Mouse (Mus musculus): Measurements from ENCODE around the gene Mfap3. TPM values are rescaled to one million over a fixed set of nuclear protein-coding genes. Genes with fewer than 3 reads are reported as not detected.

The Mfap3 gene
- polyA plus RNA-seq, 1 experiment from 2014 or later: 32.7 TPM

DNA sequence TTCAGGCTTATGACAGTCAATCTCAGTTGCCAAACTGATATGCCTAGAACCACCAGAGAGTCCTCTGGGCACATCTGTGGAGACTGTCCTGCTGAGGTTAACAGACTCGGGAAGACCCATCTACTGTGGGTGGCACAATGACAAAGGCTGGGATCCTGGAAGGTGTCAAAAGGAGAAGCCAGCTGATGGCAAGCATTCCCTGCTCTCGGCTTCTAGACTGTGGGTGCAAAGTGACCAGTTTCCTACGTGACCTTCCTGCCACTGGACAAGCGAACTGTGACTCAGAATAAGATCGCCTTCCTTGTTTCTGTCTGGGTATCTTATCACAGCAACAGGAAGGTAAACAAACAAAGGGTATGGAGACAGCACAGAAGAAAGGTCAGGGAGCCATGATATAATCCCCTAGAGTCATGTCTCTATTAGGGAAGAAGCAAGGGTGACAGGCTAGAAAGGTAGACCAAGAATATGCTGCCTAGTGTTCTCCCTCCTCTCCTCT is 1.5 kb upstream of the Mfap3 start:
- ATAC-seq (ENCODE audit: insufficient number of reproducible peaks, insufficient read depth, low FRiP score, low read depth): no peak
- H3K9me3 ChIP-seq (ENCODE audit: control insufficient read depth, low read length): no peaks in the 10 kb centered on the region
- 29% methylated on average over 5 of the region's 5 CpGs for WGBS
- H3K27me3 ChIP-seq (ENCODE audit: control insufficient read depth, insufficient read depth, low read length): no peaks in the 10 kb centered on the region
- H3K9ac ChIP-seq (ENCODE audit: low read length): no peak overlapping the region
- no peak overlapping the region for H3K4me3 ChIP-seq (ENCODE audit: control insufficient read depth in 1 of 2, insufficient read depth in 1 of 2, low read depth in 1 of 2, low read length in 2 of 2)
- peak overlapping the region; percentile 71 for H3K4me2 ChIP-seq (ENCODE audit: low read length)
- H3K36me3 ChIP-seq (ENCODE audit: control insufficient read depth, insufficient read depth, low read length): peaks cover 33% of the 10 kb centered on the region
- no peak overlapping the region for H3K27ac ChIP-seq (replicated peaks in 1 of 2; ENCODE audit: control insufficient read depth in 1 of 2, insufficient read depth in 1 of 2, low read depth in 2 of 2, low read length in 2 of 2)
- peaks cover 2 to 9% of the 10 kb centered on the region in 2 experiments; a peak in 2 of 4 replicates for H3K4me1 ChIP-seq (ENCODE audit: control insufficient read depth in 2 of 2, insufficient read depth in 2 of 2, low read length in 2 of 2)

DNA sequence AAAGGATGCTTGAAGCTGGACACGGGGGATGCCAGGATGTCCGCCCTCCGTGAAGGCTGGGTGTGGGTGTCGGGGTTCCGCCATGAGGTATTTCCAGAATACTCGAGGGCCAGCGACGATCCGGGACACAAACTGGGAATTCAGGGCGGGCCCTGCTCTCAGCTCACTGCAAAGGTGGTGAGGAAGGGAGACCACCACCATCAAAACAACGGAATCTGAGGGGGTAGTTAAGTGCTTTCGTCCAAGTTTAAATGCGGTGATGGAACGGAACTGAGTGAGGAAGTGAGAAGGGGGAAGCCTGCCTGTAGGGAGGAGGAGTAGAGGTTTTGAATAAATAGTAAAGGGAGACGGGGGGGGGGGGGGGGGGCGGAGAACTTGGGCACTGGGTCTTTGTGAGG is 286 bp downstream of the Mfap3 start:
- Histone ChIP-seq H3K36me3 (ENCODE audit: control insufficient read depth, insufficient read depth, low read length) (peaks cover 23% of the 10 kb centered on the region), H3K27ac (replicated peaks in 1 of 2; ENCODE audit: control insufficient read depth in 1 of 2, insufficient read depth in 1 of 2, low read depth in 2 of 2, low read length in 2 of 2) (peak overlapping the region; percentile 60 to 80), H3K4me2 (ENCODE audit: low read length) (peak overlapping the region; percentile 71), H3K4me1 (ENCODE audit: control insufficient read depth in 2 of 2, insufficient read depth in 2 of 2, low read length in 2 of 2) (peaks cover 2 to 9% of the 10 kb centered on the region in 2 experiments; a peak in 2 of 4 replicates), H3K4me3 (ENCODE audit: control insufficient read depth in 1 of 2, insufficient read depth in 1 of 2, low read depth in 1 of 2, low read length in 2 of 2) (peak overlapping the region; percentile 94 to 100), H3K27me3 (ENCODE audit: control insufficient read depth, insufficient read depth, low read length) (no peaks in the 10 kb centered on the region), H3K9me3 (ENCODE audit: control insufficient read depth, low read length) (no peaks in the 10 kb centered on the region), H3K9ac (ENCODE audit: low read length) (peak overlapping the region; percentile 89)
- WGBS: 1% methylated on average over 15 of the region's 16 CpGs
- ATAC-seq (ENCODE audit: insufficient number of reproducible peaks, insufficient read depth, low FRiP score, low read depth): no peak

- H3K4me2 ChIP-seq (ENCODE audit: low read length): peak overlapping the region; percentile 71
- H3K36me3 ChIP-seq (ENCODE audit: control insufficient read depth, insufficient read depth, low read length): peaks cover 19% of the 10 kb centered on the region
- peaks cover 2 to 10% of the 10 kb centered on the region in 2 experiments; a peak in 3 of 4 replicates for H3K4me1 ChIP-seq (ENCODE audit: control insufficient read depth in 2 of 2, insufficient read depth in 2 of 2, low read length in 2 of 2)
- 81% methylated on average over 5 of the region's 5 CpGs for WGBS
- no peak for ATAC-seq (ENCODE audit: insufficient number of reproducible peaks, insufficient read depth, low FRiP score, low read depth)
- peak overlapping the region; percentile 94 to 100; a peak in 3 of 4 replicates for H3K4me3 ChIP-seq (ENCODE audit: control insufficient read depth in 1 of 2, insufficient read depth in 1 of 2, low read depth in 1 of 2, low read length in 2 of 2)
- peak overlapping the region; percentile 89 for H3K9ac ChIP-seq (ENCODE audit: low read length)
- no peak overlapping the region for H3K27ac ChIP-seq (replicated peaks in 1 of 2; ENCODE audit: control insufficient read depth in 1 of 2, insufficient read depth in 1 of 2, low read depth in 2 of 2, low read length in 2 of 2)
- no peaks in the 10 kb centered on the region for H3K9me3 ChIP-seq (ENCODE audit: control insufficient read depth, low read length)
- no peaks in the 10 kb centered on the region for H3K27me3 ChIP-seq (ENCODE audit: control insufficient read depth, insufficient read depth, low read length)
These were observed 840 bp downstream of the Mfap3 start for GRCm38 (mm10) chr11:57519304-57519703.

- Histone ChIP-seq H3K27me3 (ENCODE audit: control insufficient read depth, insufficient read depth, low read length) (no peaks in the 10 kb centered on the region), H3K4me1 (ENCODE audit: control insufficient read depth in 2 of 2, insufficient read depth in 2 of 2, low read length in 2 of 2) (peaks cover 3 to 15% of the 10 kb centered on the region in 2 experiments), H3K36me3 (ENCODE audit: control insufficient read depth, insufficient read depth, low read length) (peaks cover 19% of the 10 kb centered on the region), H3K4me2 (ENCODE audit: low read length) (no peak overlapping the region), H3K27ac (replicated peaks in 1 of 2; ENCODE audit: control insufficient read depth in 1 of 2, insufficient read depth in 1 of 2, low read depth in 2 of 2, low read length in 2 of 2) (no peak overlapping the region), H3K9ac (ENCODE audit: low read length) (no peak overlapping the region), H3K4me3 (ENCODE audit: control insufficient read depth in 1 of 2, insufficient read depth in 1 of 2, low read depth in 1 of 2, low read length in 2 of 2) (no peak overlapping the region), H3K9me3 (ENCODE audit: control insufficient read depth, low read length) (no peaks in the 10 kb centered on the region)
- ATAC-seq (ENCODE audit: insufficient number of reproducible peaks, insufficient read depth, low FRiP score, low read depth): no peak
- WGBS: 98% methylated on average over 3 of the region's 3 CpGs
These were observed 2.7 kb downstream of the Mfap3 start for GRCm38 (mm10) chr11:57521206-57521605.

- H3K4me3 ChIP-seq (ENCODE audit: control insufficient read depth in 1 of 2, insufficient read depth in 1 of 2, low read depth in 1 of 2, low read length in 2 of 2): no peak overlapping the region
- 0 out of 4 replicates have a peak overlapping the region, but pooled peaks have one; percentile 2 to 19 for H3K27ac ChIP-seq (replicated peaks in 1 of 2; ENCODE audit: control insufficient read depth in 1 of 2, insufficient read depth in 1 of 2, low read depth in 2 of 2, low read length in 2 of 2)
- 79% methylated on average over 7 of the region's 7 CpGs for WGBS
- no peak for ATAC-seq (ENCODE audit: insufficient number of reproducible peaks, insufficient read depth, low FRiP score, low read depth)
- H3K36me3 ChIP-seq (ENCODE audit: control insufficient read depth, insufficient read depth, low read length): peaks cover 19% of the 10 kb centered on the region
- H3K9ac ChIP-seq (ENCODE audit: low read length): no peak overlapping the region
- peaks cover 2 to 12% of the 10 kb centered on the region in 2 experiments for H3K4me1 ChIP-seq (ENCODE audit: control insufficient read depth in 2 of 2, insufficient read depth in 2 of 2, low read length in 2 of 2)
- no peaks in the 10 kb centered on the region for H3K9me3 ChIP-seq (ENCODE audit: control insufficient read depth, low read length)
- H3K27me3 ChIP-seq (ENCODE audit: control insufficient read depth, insufficient read depth, low read length): no peaks in the 10 kb centered on the region
- H3K4me2 ChIP-seq (ENCODE audit: low read length): no peak overlapping the region
These were observed 3.6 kb downstream of the Mfap3 start for GRCm38 (mm10) chr11:57522046-57522445.

- no peak overlapping the region for H3K4me2 ChIP-seq (ENCODE audit: low read length)
- no peak for ATAC-seq (ENCODE audit: insufficient number of reproducible peaks, insufficient read depth, low FRiP score, low read depth)
- 87% methylated on average over 3 of the region's 3 CpGs for WGBS
- H3K9ac ChIP-seq (ENCODE audit: low read length): no peak overlapping the region
- H3K4me3 ChIP-seq (ENCODE audit: control insufficient read depth in 1 of 2, insufficient read depth in 1 of 2, low read depth in 1 of 2, low read length in 2 of 2): no peak overlapping the region
- no peak overlapping the region for H3K27ac ChIP-seq (replicated peaks in 1 of 2; ENCODE audit: control insufficient read depth in 1 of 2, insufficient read depth in 1 of 2, low read depth in 2 of 2, low read length in 2 of 2)
- no peaks in the 10 kb centered on the region for H3K27me3 ChIP-seq (ENCODE audit: control insufficient read depth, insufficient read depth, low read length)
- H3K4me1 ChIP-seq (ENCODE audit: control insufficient read depth in 2 of 2, insufficient read depth in 2 of 2, low read length in 2 of 2): peaks cover 2 to 6% of the 10 kb centered on the region in 2 experiments; a peak in 3 of 4 replicates
- no peaks in the 10 kb centered on the region for H3K9me3 ChIP-seq (ENCODE audit: control insufficient read depth, low read length)
- H3K36me3 ChIP-seq (ENCODE audit: control insufficient read depth, insufficient read depth, low read length): peaks cover 27% of the 10 kb centered on the region
These were observed 5.0 kb downstream of the Mfap3 start for GRCm38 (mm10) chr11:57523418-57523817.

DNA sequence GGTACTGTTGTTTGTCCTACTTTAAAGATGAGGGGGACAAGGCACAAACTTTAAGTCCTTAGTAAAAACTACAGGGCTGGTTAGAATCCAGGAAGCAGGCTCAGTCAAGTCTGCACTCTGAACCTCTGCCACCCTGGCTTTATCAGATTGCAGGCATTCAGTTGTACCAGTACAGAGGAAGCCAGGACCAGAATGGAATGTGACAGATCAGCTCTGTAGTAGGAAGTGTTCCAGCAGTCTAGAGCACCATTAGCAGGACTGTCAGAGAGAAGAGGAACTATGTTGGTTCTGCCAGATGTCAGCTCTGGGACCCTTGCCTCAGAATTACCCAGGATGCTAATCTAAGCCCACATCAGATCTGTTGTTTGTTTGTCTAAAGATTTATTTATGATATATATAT is 6.1 kb downstream of the Mfap3 start:
- no peak for ATAC-seq (ENCODE audit: insufficient number of reproducible peaks, insufficient read depth, low FRiP score, low read depth)
- no peak overlapping the region for H3K4me2 ChIP-seq (ENCODE audit: low read length)

GRCm38 (mm10) chr11:57525900-57526299 is 7.4 kb downstream of the Mfap3 start:
- Histone ChIP-seq H3K4me1 (ENCODE audit: control insufficient read depth in 2 of 2, insufficient read depth in 2 of 2, low read length in 2 of 2) (peaks cover 2 to 6% of the 10 kb centered on the region in 2 experiments; a peak in 3 of 4 replicates), H3K27me3 (ENCODE audit: control insufficient read depth, insufficient read depth, low read length) (no peaks in the 10 kb centered on the region), H3K9ac (ENCODE audit: low read length) (no peak overlapping the region), H3K4me2 (ENCODE audit: low read length) (no peak overlapping the region), H3K27ac (replicated peaks in 1 of 2; ENCODE audit: control insufficient read depth in 1 of 2, insufficient read depth in 1 of 2, low read depth in 2 of 2, low read length in 2 of 2) (no peak overlapping the region), H3K36me3 (ENCODE audit: control insufficient read depth, insufficient read depth, low read length) (peaks cover 49% of the 10 kb centered on the region), H3K4me3 (ENCODE audit: control insufficient read depth in 1 of 2, insufficient read depth in 1 of 2, low read depth in 1 of 2, low read length in 2 of 2) (no peak overlapping the region), H3K9me3 (ENCODE audit: control insufficient read depth, low read length) (no peaks in the 10 kb centered on the region)
- WGBS: 74% methylated on average over 3 of the region's 3 CpGs
- no peak for ATAC-seq (ENCODE audit: insufficient number of reproducible peaks, insufficient read depth, low FRiP score, low read depth)

More for the DNA sequence above, 6.1 kb downstream of the Mfap3 start:
- peaks cover 2 to 6% of the 10 kb centered on the region in 2 experiments; a peak in 3 of 4 replicates for H3K4me1 ChIP-seq (ENCODE audit: control insufficient read depth in 2 of 2, insufficient read depth in 2 of 2, low read length in 2 of 2)
- H3K27ac ChIP-seq (replicated peaks in 1 of 2; ENCODE audit: control insufficient read depth in 1 of 2, insufficient read depth in 1 of 2, low read depth in 2 of 2, low read length in 2 of 2): no peak overlapping the region
- H3K9me3 ChIP-seq (ENCODE audit: control insufficient read depth, low read length): no peaks in the 10 kb centered on the region
- no peak overlapping the region for H3K9ac ChIP-seq (ENCODE audit: low read length)
- H3K36me3 ChIP-seq (ENCODE audit: control insufficient read depth, insufficient read depth, low read length): peaks cover 38% of the 10 kb centered on the region
- no peaks in the 10 kb centered on the region for H3K27me3 ChIP-seq (ENCODE audit: control insufficient read depth, insufficient read depth, low read length)
- no peak overlapping the region for H3K4me3 ChIP-seq (ENCODE audit: control insufficient read depth in 1 of 2, insufficient read depth in 1 of 2, low read depth in 1 of 2, low read length in 2 of 2)
